40 mouse cellular contexts compared by ENCODE assay signal in the genomic region with DNA sequence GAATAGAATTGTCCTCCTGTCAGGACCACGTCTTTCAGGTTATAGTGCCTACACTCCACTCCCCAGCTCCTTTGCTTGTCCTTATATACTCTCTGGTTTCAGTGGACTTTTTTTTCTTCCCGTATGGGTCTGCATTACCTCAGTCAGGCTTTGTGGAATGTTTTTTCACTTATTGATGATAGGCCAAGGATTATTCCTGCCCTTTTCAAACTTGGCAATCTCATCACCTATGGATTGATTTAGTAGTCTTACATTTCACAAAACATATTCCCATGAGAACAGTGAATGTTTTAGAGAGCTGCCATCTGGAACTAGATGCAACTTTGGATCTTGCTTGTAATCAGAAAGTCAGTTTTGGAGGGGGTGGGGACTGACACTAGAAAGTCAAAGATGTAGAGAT. TPM values are rescaled to one million over a fixed set of nuclear protein-coding genes. Genes with fewer than 3 reads are reported as not detected.
"Had no signal": no experiment of that assay in that cellular context is flagged by ENCODE, and none has a peak within 500 bp of the region (broad histone marks: within the 10 kb centered on the region; RNA-seq: fewer than 3 reads in every experiment).

A gene (minus strand): TSS at position 102 of the 400 bp plus-strand sequence.

- ATAC-seq: hindbrain, postnatal 0 days; intestine, embryonic 16.5 days had no signal

- DNase-seq: gastrocnemius, postnatal 14 days; gastrocnemius, postnatal 36 days; heart, adult 11 months; heart, adult 2 months; heart, postnatal 14 days; heart, postnatal 36 days; kidney, adult 11 months; kidney, adult 2 months; kidney, adult 9 months; kidney, postnatal 14 days; kidney, postnatal 36 days; layer of hippocampus, adult 9-11 months; layer of hippocampus, postnatal 36 days; liver; liver, embryonic 13.5 days had no signal

- H3K9me3 ChIP-seq: heart, embryonic 13.5 days; heart, embryonic 15.5 days; hindbrain, embryonic 13.5 days; hindbrain, embryonic 15.5 days; kidney, embryonic 15.5 days; limb, embryonic 10.5 days; limb, embryonic 12.5 days; liver, embryonic 13.5 days; liver, embryonic 15.5 days had no signal

- H3K4me1 ChIP-seq: heart, embryonic 13.5 days; heart, embryonic 15.5 days; hindbrain, embryonic 13.5 days; hindbrain, embryonic 15.5 days; kidney, embryonic 15.5 days; limb, embryonic 10.5 days; limb, embryonic 12.5 days; liver, embryonic 13.5 days; liver, embryonic 15.5 days had no signal

- H3K4me2 ChIP-seq: heart, embryonic 11.5 days; heart, embryonic 13.5 days; heart, embryonic 15.5 days; hindbrain, embryonic 13.5 days; hindbrain, embryonic 15.5 days; kidney, embryonic 15.5 days; limb, embryonic 12.5 days; liver, embryonic 13.5 days; liver, embryonic 15.5 days had no signal

- H3K27ac ChIP-seq: heart, adult 2 months; heart, embryonic 13.5 days; heart, embryonic 15.5 days; hindbrain, embryonic 13.5 days; hindbrain, embryonic 15.5 days; hindbrain, postnatal 0 days; kidney, embryonic 15.5 days; kidney, postnatal 0 days; limb, embryonic 10.5 days; limb, embryonic 12.5 days; liver, embryonic 13.5 days; liver, embryonic 15.5 days had no signal

- H3K4me3 ChIP-seq: heart, adult 2 months; heart, embryonic 13.5 days; heart, embryonic 15.5 days; hindbrain, embryonic 13.5 days; hindbrain, embryonic 15.5 days; kidney, embryonic 15.5 days; limb, embryonic 10.5 days; limb, embryonic 12.5 days; liver, embryonic 13.5 days; liver, embryonic 15.5 days had no signal

- H3K9ac ChIP-seq: heart, embryonic 13.5 days; heart, embryonic 15.5 days; hindbrain, embryonic 13.5 days; hindbrain, embryonic 15.5 days; kidney, embryonic 15.5 days; limb, embryonic 12.5 days; liver, embryonic 13.5 days; liver, embryonic 15.5 days had no signal

- H3K36me3 ChIP-seq: heart, embryonic 13.5 days; heart, embryonic 15.5 days; hindbrain, embryonic 13.5 days; hindbrain, embryonic 15.5 days; kidney, embryonic 15.5 days; limb, embryonic 10.5 days; limb, embryonic 12.5 days; liver, embryonic 13.5 days; liver, embryonic 15.5 days had no signal

- H3K27me3 ChIP-seq: heart, embryonic 13.5 days; heart, embryonic 15.5 days; hindbrain, embryonic 13.5 days; hindbrain, embryonic 15.5 days; kidney, embryonic 15.5 days; limb, embryonic 12.5 days; liver, embryonic 13.5 days; liver, embryonic 15.5 days had no signal

RNA-seq across cellular contexts. Expression of the gene that starts here (rescaled TPM):
- total RNA-seq: gastrocnemius, adult 8-10 months; gastrocnemius, postnatal 14 days; heart, adult 2 months; heart, postnatal 14 days; heart, postnatal 36 days; hematopoietic stem cell, adult 5-6 weeks; hindbrain, postnatal 0 days; layer of hippocampus, adult 18-20 months; layer of hippocampus, adult 8-10 months; layer of hippocampus, postnatal 14 days; layer of hippocampus, postnatal 36 days; left cerebral cortex, adult 18-20 months; left cerebral cortex, postnatal 14 days; left cerebral cortex, postnatal 36 days had no signal
- polyA plus RNA-seq: gonadal fat pad, adult 2 months; heart, adult 2 months; heart, embryonic 11.5 days; heart, embryonic 13.5 days; heart, embryonic 15.5 days; heart, postnatal 0 days; hindbrain, embryonic 11.5 days; hindbrain, embryonic 13.5 days; hindbrain, embryonic 15.5 days; hindbrain, postnatal 0 days; intestine, embryonic 14.5 days; intestine, embryonic 16.5 days; kidney, embryonic 15.5 days; kidney, postnatal 0 days; limb, embryonic 10.5 days; limb, embryonic 12.5 days; limb, embryonic 14.5 days; liver, embryonic 13.5 days; liver, embryonic 15.5 days had no signal
